Mouse (Mus musculus): Measurements from ENCODE around the gene Trim7. TPM values are rescaled to one million over a fixed set of nuclear protein-coding genes. Genes with fewer than 3 reads are reported as not detected.
"Not testable (repeated sequence)": the region's sequence is repeated elsewhere in the genome, so short reads cannot be mapped to it uniquely, and the experiment has no call there.

Gene Trim7
- polyA plus RNA-seq (2012; rRNA removed) = 53.6 and 63.6 TPM in 2 replicates

DNA sequence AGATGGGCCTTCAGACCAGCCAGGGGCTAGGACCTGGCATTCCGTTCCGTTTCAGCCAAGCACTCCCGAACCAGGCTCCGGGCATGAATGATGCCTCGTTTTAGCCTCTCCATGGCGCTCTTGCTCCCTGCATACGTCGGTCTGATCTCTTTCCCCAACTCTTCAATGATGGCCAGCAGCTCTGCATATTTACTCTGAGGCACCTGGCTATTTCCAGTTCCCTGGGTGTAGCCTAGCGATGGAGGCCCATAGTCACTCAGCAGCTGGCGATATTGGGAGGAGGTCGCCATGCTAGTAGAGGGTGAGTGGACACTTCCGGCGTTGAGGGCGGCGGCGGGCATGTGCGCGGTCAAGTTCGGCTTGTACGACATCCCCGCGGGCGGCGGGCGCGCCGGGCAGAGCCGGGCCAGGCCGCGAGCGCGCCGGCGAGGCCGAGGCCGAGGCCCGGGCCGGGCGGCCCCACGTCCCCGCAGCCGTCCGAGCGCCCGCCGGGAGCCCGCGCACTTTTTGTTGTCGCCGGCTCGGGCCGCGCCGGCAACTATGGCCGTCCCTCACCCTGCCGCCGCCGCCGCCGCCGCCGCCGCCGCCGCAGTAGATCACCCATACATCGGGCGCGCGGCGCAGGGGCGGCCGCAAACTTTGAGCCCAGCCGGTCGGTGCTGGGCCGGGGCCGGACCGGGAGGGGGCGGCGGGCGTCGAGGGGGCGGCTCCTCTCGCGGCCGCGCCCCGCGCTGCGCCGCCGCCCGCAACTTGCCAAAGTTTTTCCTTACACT, at the start of gene Trim7, which contains the start of gene Gm12184:
Trim7 (plus strand) TSS at position 162 of the 773 bp plus-strand sequence.
Gm12184 (minus strand) TSS at position 677 of the 773 bp plus-strand sequence.
- under 1% methylated on average over 65 of the region's 92 CpGs for WGBS
- DNase-seq (ENCODE audit: low read depth in 1 of 2, low spot score in 2 of 2); H3K27me3 ChIP-seq (ENCODE audit: control insufficient read depth, insufficient read depth, low read length); H3K27ac ChIP-seq (ENCODE audit: insufficient read depth, low read length); H3K4me1 ChIP-seq (ENCODE audit: control insufficient read depth, insufficient read depth, insufficient read length); H3K36me3 ChIP-seq (ENCODE audit: control insufficient read depth, insufficient read depth, low read length): not testable (repeated sequence)
- H3K4me3 ChIP-seq (ENCODE audit: extremely low read depth, insufficient read depth, insufficient read length) = peak within 1 kb of the TSS; percentile 61

DNA sequence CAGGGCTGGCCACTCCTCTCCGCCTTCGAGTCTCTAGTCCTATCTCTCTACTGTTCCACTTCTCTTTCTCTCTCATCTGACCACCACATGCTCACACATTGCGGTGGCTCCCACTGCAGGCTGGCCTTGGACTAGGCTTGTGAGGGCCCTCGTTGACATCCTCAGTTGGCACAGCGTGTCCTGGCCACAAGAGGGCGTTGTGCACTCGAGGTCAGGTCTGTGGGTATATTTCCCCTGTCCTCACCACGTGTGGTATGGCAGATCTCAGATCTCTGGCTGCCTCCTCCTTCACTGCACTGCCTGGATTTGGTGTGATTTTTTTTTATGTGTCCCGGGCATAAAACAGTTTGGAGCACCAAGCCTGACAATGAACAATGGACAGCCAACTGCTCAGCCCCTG, 49.3 kb upstream of the Trim7 start:
- Histone ChIP-seq H3K27ac (ENCODE audit: insufficient read depth, low read length) (no peak overlapping the region), H3K27me3 (ENCODE audit: control insufficient read depth, insufficient read depth, low read length) (no peaks in the 10 kb centered on the region), H3K4me1 (ENCODE audit: control insufficient read depth, insufficient read depth, insufficient read length) (no peaks in the 10 kb centered on the region), H3K4me3 (ENCODE audit: extremely low read depth, insufficient read depth, insufficient read length) (no peak overlapping the region), H3K36me3 (ENCODE audit: control insufficient read depth, insufficient read depth, low read length) (no peaks in the 10 kb centered on the region)
- TF ChIP-seq CTCF (IDR thresholded peaks at IDR 0.05; ENCODE audit: extremely low read depth, insufficient read depth, insufficient read length, insufficient replicate concordance) (peak; percentile 30; the same call in 1 of the 2 replicates), POLR2A (IDR thresholded peaks at IDR 0.05; ENCODE audit: low read depth, low read length) (no peak)
- DNase-seq (ENCODE audit: low read depth in 1 of 2, low spot score in 2 of 2) = no peak
- 39% methylated on average over 9 of the region's 9 CpGs for WGBS

DNA sequence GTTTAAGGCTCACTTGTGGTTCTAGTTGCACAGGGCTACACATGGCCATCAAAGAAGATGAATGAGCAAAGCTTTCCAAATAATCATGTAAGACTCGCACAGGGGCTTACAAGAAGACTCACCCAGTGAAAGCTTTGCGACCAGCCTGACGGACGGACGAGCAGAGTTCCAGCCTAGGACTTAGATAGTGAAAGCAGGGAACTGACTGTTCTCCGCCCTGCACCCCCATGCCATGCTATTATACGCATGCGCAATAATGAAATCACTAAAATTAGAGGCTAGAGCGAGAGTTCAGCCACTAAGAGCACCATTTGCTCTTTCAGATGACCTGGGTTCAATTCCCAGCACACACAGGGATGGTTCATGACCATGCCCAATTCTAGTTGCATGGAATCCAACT, 48.6 kb upstream of the Trim7 start:
- Histone ChIP-seq H3K27me3 (ENCODE audit: control insufficient read depth, insufficient read depth, low read length) (no peaks in the 10 kb centered on the region), H3K4me1 (ENCODE audit: control insufficient read depth, insufficient read depth, insufficient read length) (no peaks in the 10 kb centered on the region), H3K27ac (ENCODE audit: insufficient read depth, low read length) (no peak overlapping the region), H3K4me3 (ENCODE audit: extremely low read depth, insufficient read depth, insufficient read length) (no peak overlapping the region), H3K36me3 (ENCODE audit: control insufficient read depth, insufficient read depth, low read length) (no peaks in the 10 kb centered on the region)
- no peak for DNase-seq (ENCODE audit: low read depth in 1 of 2, low spot score in 2 of 2)
- WGBS = 92% methylated on average over 9 of the region's 9 CpGs
- TF ChIP-seq CTCF (IDR thresholded peaks at IDR 0.05; ENCODE audit: extremely low read depth, insufficient read depth, insufficient read length, insufficient replicate concordance) = no peak
- no peak for TF ChIP-seq POLR2A (IDR thresholded peaks at IDR 0.05; ENCODE audit: low read depth, low read length)

DNA sequence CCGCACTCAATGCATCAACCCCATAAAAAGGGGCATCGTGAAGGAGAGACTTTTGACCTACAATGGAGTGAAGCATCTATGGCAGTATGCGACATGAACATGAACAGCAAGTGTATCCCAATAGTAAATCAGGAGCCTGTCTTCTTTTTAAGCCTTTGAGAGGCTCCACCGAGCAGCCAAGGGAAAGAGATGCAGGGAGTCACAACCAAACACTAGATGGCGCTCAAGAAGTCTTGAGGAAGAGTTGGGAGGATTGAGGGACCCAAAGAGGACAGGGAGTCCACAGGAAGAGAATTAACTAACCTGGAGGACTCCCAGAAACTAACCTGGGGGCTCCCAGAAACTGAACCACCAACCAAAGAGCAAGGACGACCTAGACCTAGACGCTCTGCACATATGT, 46.5 kb upstream of the Trim7 start:
- TF ChIP-seq POLR2A (IDR thresholded peaks at IDR 0.05; ENCODE audit: low read depth, low read length) (no peak), CTCF (IDR thresholded peaks at IDR 0.05; ENCODE audit: extremely low read depth, insufficient read depth, insufficient read length, insufficient replicate concordance) (peak; percentile 49; the same call in 1 of the 2 replicates)
- H3K4me1 ChIP-seq (ENCODE audit: control insufficient read depth, insufficient read depth, insufficient read length) = no peaks in the 10 kb centered on the region
- DNase-seq (ENCODE audit: low read depth in 1 of 2, low spot score in 2 of 2) = peak; percentile 40 to 46
- no peak overlapping the region for H3K4me3 ChIP-seq (ENCODE audit: extremely low read depth, insufficient read depth, insufficient read length)
- H3K27me3 ChIP-seq (ENCODE audit: control insufficient read depth, insufficient read depth, low read length) = no peaks in the 10 kb centered on the region
- H3K36me3 ChIP-seq (ENCODE audit: control insufficient read depth, insufficient read depth, low read length) = no peaks in the 10 kb centered on the region
- H3K27ac ChIP-seq (ENCODE audit: insufficient read depth, low read length) = no peak overlapping the region
- 36% methylated on average over 7 of the region's 7 CpGs for WGBS

DNA sequence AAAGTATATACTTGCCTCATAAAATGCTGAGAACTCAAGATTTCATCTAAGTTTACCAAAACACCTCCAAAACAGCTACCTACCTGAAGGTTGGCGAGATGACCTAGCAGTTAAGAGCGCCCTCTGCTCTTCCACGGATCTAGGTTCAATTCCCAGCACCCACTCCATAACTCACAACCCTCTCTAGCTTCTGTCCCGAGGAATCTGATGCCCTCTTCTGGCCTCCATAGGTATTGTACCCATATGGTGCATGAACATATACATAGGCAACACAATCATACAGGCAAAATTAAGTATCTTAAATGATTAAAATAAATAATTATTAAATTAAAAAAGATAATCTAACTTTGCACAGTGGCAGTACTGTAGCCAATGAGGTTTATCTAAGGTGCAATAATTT, 43.7 kb upstream of the Trim7 start:
- DNase-seq (ENCODE audit: low read depth in 1 of 2, low spot score in 2 of 2) = no peak
- no peaks in the 10 kb centered on the region for H3K36me3 ChIP-seq (ENCODE audit: control insufficient read depth, insufficient read depth, low read length)
- WGBS = 89% methylated on average over 4 of the region's 4 CpGs
- TF ChIP-seq POLR2A (IDR thresholded peaks at IDR 0.05; ENCODE audit: low read depth, low read length) (no peak), CTCF (IDR thresholded peaks at IDR 0.05; ENCODE audit: extremely low read depth, insufficient read depth, insufficient read length, insufficient replicate concordance) (no peak)
- H3K4me1 ChIP-seq (ENCODE audit: control insufficient read depth, insufficient read depth, insufficient read length) = no peaks in the 10 kb centered on the region
- H3K27ac ChIP-seq (ENCODE audit: insufficient read depth, low read length) = no peak overlapping the region
- H3K27me3 ChIP-seq (ENCODE audit: control insufficient read depth, insufficient read depth, low read length) = no peaks in the 10 kb centered on the region
- H3K4me3 ChIP-seq (ENCODE audit: extremely low read depth, insufficient read depth, insufficient read length) = no peak overlapping the region

DNA sequence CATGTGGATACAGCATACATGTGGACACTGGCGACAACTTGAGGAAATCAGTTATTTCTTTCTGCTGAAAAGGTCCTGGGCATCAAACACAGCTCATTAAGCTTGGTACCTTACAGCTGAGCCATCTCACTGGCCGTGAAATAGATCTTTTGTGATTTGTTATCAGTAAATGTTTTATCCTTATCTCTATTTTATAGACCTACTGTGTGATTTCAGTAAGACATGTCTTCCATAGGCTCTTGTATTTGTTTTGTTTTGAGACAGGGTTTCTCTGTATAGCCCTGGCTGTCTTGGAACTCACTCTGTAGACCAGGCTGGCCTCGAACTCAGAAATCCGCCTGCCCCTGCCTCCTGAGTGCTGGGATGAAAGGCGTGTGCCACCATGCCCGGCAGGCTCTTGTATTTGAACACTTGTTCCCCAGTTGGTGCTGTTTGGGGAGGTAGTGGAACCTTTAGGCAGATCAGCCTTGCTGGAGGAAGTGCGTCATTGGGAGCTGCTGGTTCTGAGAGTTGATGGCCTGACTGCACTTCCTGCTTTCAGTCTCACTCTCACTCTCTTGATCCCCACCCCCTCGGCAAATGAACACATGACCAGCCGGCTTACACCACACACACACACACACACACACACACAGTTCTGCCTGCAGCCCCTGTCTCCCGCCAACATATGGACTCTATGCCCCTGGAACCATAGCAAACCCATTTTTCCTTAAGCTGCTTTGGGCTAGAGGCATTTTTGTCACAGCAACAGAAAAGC, 38.3 kb upstream of the Trim7 start:
- 33% methylated on average over 10 of the region's 10 CpGs for WGBS
- Histone ChIP-seq H3K27me3 (ENCODE audit: control insufficient read depth, insufficient read depth, low read length) (no peaks in the 10 kb centered on the region), H3K4me1 (ENCODE audit: control insufficient read depth, insufficient read depth, insufficient read length) (no peaks in the 10 kb centered on the region), H3K4me3 (ENCODE audit: extremely low read depth, insufficient read depth, insufficient read length) (peak overlapping the region; percentile 63), H3K27ac (ENCODE audit: insufficient read depth, low read length) (peak overlapping the region; percentile 74), H3K36me3 (ENCODE audit: control insufficient read depth, insufficient read depth, low read length) (no peaks in the 10 kb centered on the region)
- TF ChIP-seq CTCF (IDR thresholded peaks at IDR 0.05; ENCODE audit: extremely low read depth, insufficient read depth, insufficient read length, insufficient replicate concordance) = no peak
- peak; percentile 78 to 96 for DNase-seq (ENCODE audit: low read depth in 1 of 2, low spot score in 2 of 2)
